Mouse (Mus musculus): ENCODE measurements around the gene Rhbg.

- TF ChIP-seq CTCF (conservative IDR thresholded peaks at IDR 0.05; ENCODE audit: insufficient read depth, insufficient read length, low read depth, low read length) = no peak
- no peak for TF ChIP-seq POLR2A (IDR thresholded peaks at IDR 0.05; ENCODE audit: low read depth, low read length)
These were observed 6.8 kb downstream of the Rhbg start for GRCm38 (mm10) chr3:88247666-88248065.
